Mouse (Mus musculus) midbrain, postnatal 0 days (tissue): ENCODE results near the gene Kbtbd13. TPM values are rescaled to one million over a fixed set of nuclear protein-coding genes. Genes with fewer than 3 reads are reported as not detected.
A peak's percentile ranks its signal among the peaks of the same experiment; 100 is the strongest.

Experiments used
- ATAC-seq: fragments of 200-750 bp; cut with Nextera tagmentation; 2 replicates; pipeline ENCODE4 v1.8.0; 2017; ENCODE audit warnings: moderate number of reproducible peaks, mild to moderate bottlenecking, moderate TSS enrichment, moderate library complexity; ENCODE audit not compliant: low FRiP score
- DNase-seq: peaks from one replicate; pipeline ENCODE4 v3.0.0-alpha.2; 2015; ENCODE audit warnings: low spot score
- H3K27ac ChIP-seq: fragments of 300-500 bp; sonication (generic); 2 replicates; pipeline ENCODE4 v1.5.1; 2014; ENCODE audit warnings: low read depth, mild to moderate bottlenecking, low read length, mixed read lengths
- H3K27me3 ChIP-seq: fragments of 300-500 bp; sonication (generic); 2 replicates; pipeline ENCODE4 v1.6.1; 2014; ENCODE audit warnings: low read length, control low read depth, mixed read lengths; ENCODE audit not compliant: insufficient read depth
- H3K36me3 ChIP-seq: fragments of 300-500 bp; sonication (generic); 2 replicates; pipeline ENCODE4 v1.6.1; 2014; ENCODE audit warnings: low read length, control low read depth, mixed read lengths; ENCODE audit not compliant: insufficient read depth
- H3K4me1 ChIP-seq: fragments of 300-500 bp; sonication (generic); 2 replicates; pipeline ENCODE4 v1.6.1; 2014; ENCODE audit warnings: mild to moderate bottlenecking, control low read depth, antibody characterized with exemption, low read length, mixed read lengths; ENCODE audit not compliant: insufficient read depth
- H3K4me2 ChIP-seq: fragments of 300-500 bp; sonication (generic); 2 replicates; pipeline ENCODE4 v1.6.1; 2014; ENCODE audit warnings: low read depth, mild to moderate bottlenecking, low read length, mixed read lengths; ENCODE audit not compliant: poor library complexity, severe bottlenecking
- H3K4me3 ChIP-seq: fragments of 300-500 bp; sonication (generic); 2 replicates; pipeline ENCODE4 v1.5.1; 2014; ENCODE audit warnings: low read depth, mild to moderate bottlenecking, low read length, moderate library complexity
- H3K9ac ChIP-seq: fragments of 300-500 bp; sonication (generic); replicated peaks from 2 replicates; pipeline ENCODE4 v1.6.1; 2014; ENCODE audit warnings: mild to moderate bottlenecking, low read length, moderate library complexity, mixed read lengths; ENCODE audit not compliant: poor library complexity, severe bottlenecking
- H3K9me3 ChIP-seq: fragments of 300-500 bp; sonication (generic); 2 replicates; pipeline ENCODE4 v1.6.1; 2016; ENCODE audit warnings: low read length, control low read depth
- CTCF ChIP-seq: IDR thresholded peaks from 2 replicates; pipeline ENCODE4 v1.5.1; 2016; ENCODE audit warnings: antibody characterized with exemption, mild to moderate bottlenecking
- WGBS: fragments of 180-500 bp; shearing (Covaris S2); extraction: QIAGEN DNeasy Blood & Tissue Kit; methylation state at CpG from one replicate; pipeline ENCODE4 v1.1.7; 2014; 5-methylcytosine and 5-hydroxymethylcytosine counted together
- polyA plus RNA-seq: library from polyadenylated mRNA; unstranded; fragments of >200 nt; fragmentation: Nextera tagmentation; extraction: Ambion mirVana; gene quantifications from 2 replicates; pipeline ENCODE4 v1.2.1, GENCODE M21; 2015
- total RNA-seq: library from RNA; depleted of rRNA; stranded (reverse); fragments of >200 nt; gene quantifications from 2 replicates; pipeline ENCODE4 v1.2.3, GENCODE M21; 2014

The Kbtbd13 gene
- total and polyA plus RNA-seq, 2 experiments from 2014 or later = 0.74 to 1.0 TPM

DNA sequence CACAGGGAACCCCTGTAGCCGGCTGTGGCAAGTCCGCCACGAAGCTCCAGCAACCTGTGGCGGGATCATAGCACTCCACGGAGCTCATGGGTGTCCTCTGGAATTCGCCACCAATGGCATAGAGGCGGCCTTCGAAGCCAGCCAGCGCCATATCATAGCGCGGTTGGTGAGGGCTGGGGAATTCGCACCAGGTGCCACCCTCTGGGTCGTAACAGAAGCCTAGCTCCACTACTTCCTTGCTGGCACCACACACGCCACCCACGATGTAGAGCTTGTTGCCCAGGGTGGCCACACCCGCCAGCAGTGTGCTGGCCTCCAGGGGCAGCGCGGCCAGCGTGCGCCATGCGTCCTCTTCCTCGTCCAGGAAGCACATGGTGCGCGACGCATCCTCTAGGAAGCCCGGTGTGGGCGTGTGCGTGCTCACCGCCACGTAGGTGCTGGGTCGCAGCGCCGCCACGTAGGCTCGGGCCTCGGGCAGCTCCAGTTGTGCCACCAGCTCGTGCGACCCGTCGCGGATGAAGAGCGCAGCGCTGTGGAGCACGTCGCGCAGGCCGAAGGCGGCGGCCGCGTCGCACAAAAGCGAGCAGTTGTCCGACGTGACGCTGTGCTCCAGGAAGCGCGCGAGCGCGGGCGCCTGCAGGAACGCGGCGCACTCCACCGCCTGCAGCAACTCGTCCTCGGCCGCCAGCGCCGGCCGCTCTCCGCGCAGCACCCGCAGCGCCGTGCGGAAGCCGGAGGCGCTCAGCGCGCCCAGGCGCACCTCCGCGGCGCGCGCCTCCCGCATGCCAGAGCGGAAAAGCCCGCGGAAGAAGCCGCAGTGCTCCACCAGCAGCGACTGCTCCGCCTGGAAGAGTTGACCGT, 470 bp downstream of the Kbtbd13 start:
- 16% methylated on average over 90 of the region's 96 CpGs for WGBS
- Histone ChIP-seq H3K27me3 (peaks cover 22% of the 10 kb centered on the region), H3K9me3 (no peaks in the 10 kb centered on the region), H3K4me2 (peak overlapping the region; percentile 59), H3K9ac (peak overlapping the region; percentile 44), H3K36me3 (no peaks in the 10 kb centered on the region), H3K4me1 (no peaks in the 10 kb centered on the region), H3K4me3 (peak overlapping the region; percentile 39), H3K27ac (no peak overlapping the region)
- ATAC-seq (peak; percentile 47; the same call in 1 of the 2 replicates), DNase-seq (peak; percentile 17)
- no peak for TF ChIP-seq CTCF

DNA sequence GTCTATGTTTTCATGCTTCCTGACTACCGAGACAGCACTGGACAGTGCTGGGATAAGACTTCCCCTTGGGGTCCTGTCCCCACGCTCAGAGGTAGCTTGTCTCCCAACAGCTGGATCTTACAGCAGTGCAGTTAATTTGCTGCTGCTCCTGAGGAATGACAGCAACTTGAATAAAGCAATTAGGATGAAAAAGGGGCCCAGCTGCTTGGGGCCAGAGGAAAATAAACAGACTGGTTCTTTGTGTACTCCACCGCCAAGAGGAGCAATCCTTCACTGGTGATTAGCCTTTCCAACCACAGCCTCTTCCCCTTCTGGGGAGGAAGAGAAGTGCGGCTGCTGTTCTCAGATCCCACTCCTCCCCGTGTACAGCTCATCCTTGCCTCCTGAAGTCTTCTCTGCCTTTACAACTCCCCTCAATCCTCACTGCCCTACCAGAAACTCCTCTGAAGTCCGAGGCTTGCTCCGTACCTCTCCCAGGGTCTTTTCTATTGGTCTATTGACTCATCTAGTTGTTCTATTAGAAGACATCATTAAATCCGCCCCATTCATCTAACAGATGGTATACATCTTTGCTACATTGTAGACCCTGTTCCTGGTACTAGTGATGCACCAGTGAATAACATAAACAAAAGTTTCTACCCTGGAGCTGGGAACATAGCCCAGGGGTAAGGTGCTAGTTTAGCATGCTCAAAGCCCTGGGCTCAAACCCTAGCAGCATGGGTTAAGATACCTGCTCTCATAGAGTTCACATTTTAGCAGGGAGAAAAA, 4.9 kb downstream of the Kbtbd13 start:
- H3K4me2 ChIP-seq = no peak overlapping the region
- no peak overlapping the region for H3K4me3 ChIP-seq
- H3K36me3 ChIP-seq = no peaks in the 10 kb centered on the region
- no peaks in the 10 kb centered on the region for H3K9me3 ChIP-seq
- 42% methylated on average over 8 of the region's 8 CpGs for WGBS
- H3K27ac ChIP-seq = no peak overlapping the region
- no peaks in the 10 kb centered on the region for H3K4me1 ChIP-seq
- TF ChIP-seq CTCF = peak; percentile 13; the same call in 1 of the 2 replicates
- ATAC-seq (no peak), DNase-seq (peak; percentile 32)
- peaks cover 19% of the 10 kb centered on the region for H3K27me3 ChIP-seq
- H3K9ac ChIP-seq = no peak overlapping the region

DNA sequence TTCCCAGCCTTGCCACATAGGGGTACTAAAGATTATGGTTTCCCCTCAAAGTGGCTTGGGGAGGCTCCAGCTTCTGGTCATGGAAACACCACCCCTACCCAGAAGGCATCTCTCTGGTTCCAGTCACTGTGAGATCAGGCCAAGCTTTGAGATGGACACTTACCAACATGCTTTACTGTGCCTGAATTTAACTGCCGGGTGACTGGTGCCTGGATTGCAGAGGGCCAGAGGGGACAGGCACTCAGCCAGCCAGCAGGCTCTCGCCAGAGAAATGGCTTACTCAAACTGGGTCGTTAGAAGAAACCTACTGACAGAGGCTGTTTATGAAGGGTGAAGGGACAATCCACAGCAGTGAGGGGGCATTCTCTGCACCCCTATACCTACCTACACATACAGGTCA, 7.2 kb downstream of the Kbtbd13 start:
- DNase-seq (no peak), ATAC-seq (no peak)
- Histone ChIP-seq H3K36me3 (no peaks in the 10 kb centered on the region), H3K27ac (no peak overlapping the region), H3K9me3 (no peaks in the 10 kb centered on the region), H3K4me1 (no peaks in the 10 kb centered on the region), H3K4me2 (no peak overlapping the region), H3K27me3 (no peaks in the 10 kb centered on the region), H3K4me3 (no peak overlapping the region), H3K9ac (no peak overlapping the region)
- no peak for TF ChIP-seq CTCF
- 66% methylated on average over 3 of the region's 3 CpGs for WGBS

DNA sequence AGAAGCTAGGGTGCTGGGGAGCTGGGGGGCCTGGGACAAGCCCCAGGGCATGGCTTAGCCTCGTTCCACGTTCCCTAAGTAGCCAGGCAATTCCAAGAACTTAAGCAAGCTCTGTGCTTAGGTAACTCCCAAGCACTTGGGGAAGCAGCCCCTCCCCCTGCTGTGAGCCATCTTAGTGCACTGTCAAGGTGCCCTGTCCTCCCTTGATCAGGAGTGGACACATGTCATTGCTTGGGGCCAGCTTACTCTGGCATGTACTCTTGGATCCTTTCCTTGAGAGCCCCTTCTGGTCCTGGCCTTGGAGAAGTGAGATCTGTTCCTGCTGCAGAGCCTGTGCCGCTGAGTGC, 8.7 kb downstream of the Kbtbd13 start:
- Histone ChIP-seq H3K36me3 (peaks cover 5% of the 10 kb centered on the region; the same call in 1 of the 2 replicates), H3K9ac (no peak overlapping the region), H3K9me3 (no peaks in the 10 kb centered on the region), H3K4me1 (no peaks in the 10 kb centered on the region), H3K4me2 (no peak overlapping the region), H3K27me3 (no peaks in the 10 kb centered on the region), H3K4me3 (no peak overlapping the region), H3K27ac (no peak overlapping the region)
- DNase-seq = no peak
- no peak for TF ChIP-seq CTCF
- no peak for ATAC-seq
- 52% methylated on average over 3 of the region's 3 CpGs for WGBS

DNA sequence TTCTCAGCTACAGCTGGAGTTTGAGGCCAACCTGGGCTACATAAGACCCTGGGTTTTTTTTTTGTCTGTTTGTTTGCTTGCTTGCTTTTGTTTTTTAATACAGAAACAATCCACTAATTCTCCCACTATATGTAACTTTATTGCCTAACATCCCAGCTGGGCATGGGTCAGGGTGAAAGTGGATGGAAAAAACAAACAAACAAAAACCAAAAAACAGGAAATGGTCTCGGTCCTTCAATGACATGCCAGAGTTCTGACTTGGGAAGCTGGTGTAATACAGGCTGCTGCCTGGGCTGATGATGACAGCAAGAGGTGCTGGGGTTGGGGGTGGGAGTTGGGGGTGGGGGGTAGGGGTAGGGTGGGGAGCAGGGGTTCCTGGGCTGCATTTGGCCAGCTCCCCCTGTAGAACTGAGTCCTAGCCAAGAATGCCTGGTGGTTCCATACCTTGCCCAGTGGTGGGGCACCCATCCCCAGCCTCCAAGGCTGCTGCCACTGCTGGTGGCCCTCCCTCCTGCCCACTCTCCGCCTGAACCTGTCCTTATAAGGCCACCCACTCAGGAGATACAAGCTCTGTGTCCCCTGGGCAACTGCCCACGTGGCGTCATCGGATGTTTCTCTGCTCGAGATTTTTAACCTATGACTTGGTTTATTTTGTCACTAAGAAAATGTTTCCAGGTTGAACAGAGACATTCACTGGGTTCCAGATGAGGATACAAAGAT, 9.3 kb downstream of the Kbtbd13 start:
- no peak for TF ChIP-seq CTCF
- no peak overlapping the region for H3K4me2 ChIP-seq
- WGBS = 76% methylated on average over 6 of the region's 6 CpGs
- DNase-seq (no peak), ATAC-seq (0 out of 2 replicates have a peak, but pooled peaks have one; percentile 20)
- no peaks in the 10 kb centered on the region for H3K27me3 ChIP-seq
- no peak overlapping the region for H3K9ac ChIP-seq
- H3K36me3 ChIP-seq = peaks cover 10% of the 10 kb centered on the region
- no peak overlapping the region for H3K4me3 ChIP-seq
- H3K27ac ChIP-seq = no peak overlapping the region
- H3K9me3 ChIP-seq = no peaks in the 10 kb centered on the region
- H3K4me1 ChIP-seq = no peaks in the 10 kb centered on the region
